ENCODE assay signal across 8 mouse cellular contexts in genomic region chr9:51977439-51978000, GRCm38 (mm10). TPM values are rescaled to one million over a fixed set of nuclear protein-coding genes. Genes with fewer than 3 reads are reported as not detected.
A peak's percentile ranks its signal among the peaks of the same experiment; 100 is the strongest.
DNase-seq lines count a peak whose midpoint lies in the region; ATAC-seq and TF ChIP-seq lines count a peak whose summit lies in the region.

No protein-coding gene starts in this region.

- H3K9me3 ChIP-seq in E14TG2a.4 (ENCODE audit: low read length), result no peaks in the 10 kb centered on the region
- no peaks in the 10 kb centered on the region for H3K9me3 ChIP-seq in forebrain, embryonic 13.5 days (replicated peaks)
- no peaks in the 10 kb centered on the region for H3K9me3 ChIP-seq in liver, embryonic 16.5 days (replicated peaks; ENCODE audit: control insufficient read depth, low read length)
- no peaks in the 10 kb centered on the region for H3K9me3 ChIP-seq in neural tube, embryonic 15.5 days (replicated peaks)

- 47% methylated on average over 5 of the region's 5 CpGs for WGBS in forebrain, embryonic 13.5 days
- 34% methylated on average over 5 of the region's 5 CpGs for WGBS in liver, embryonic 16.5 days (ENCODE audit: insufficient replicate concordance)
- WGBS in neural tube, embryonic 15.5 days, result 44% methylated on average over 5 of the region's 5 CpGs

- H3K27ac ChIP-seq in forebrain, embryonic 13.5 days, result no peak overlapping the region
- H3K27ac ChIP-seq in liver, embryonic 16.5 days (ENCODE audit: low read length), result no peak overlapping the region
- no peak overlapping the region for H3K27ac ChIP-seq in neural tube, embryonic 15.5 days (replicated peaks)

- peak; percentile 84 for ATAC-seq in forebrain, embryonic 13.5 days
- peak; percentile 59 for ATAC-seq in liver, embryonic 16.5 days (ENCODE audit: low read depth)
- peak; percentile 45; the same call in 1 of the 2 replicates for ATAC-seq in neural tube, embryonic 15.5 days (ENCODE audit: low FRiP score)

- H3K27me3 ChIP-seq in E14TG2a.4 (ENCODE audit: insufficient read depth, low read length), result peaks cover 4% of the 10 kb centered on the region; the same call in 1 of the 2 replicates
- H3K27me3 ChIP-seq in forebrain, embryonic 13.5 days, result no peaks in the 10 kb centered on the region
- no peaks in the 10 kb centered on the region for H3K27me3 ChIP-seq in liver, embryonic 16.5 days (ENCODE audit: control insufficient read depth, insufficient read depth, low read depth, low read length)
- H3K27me3 ChIP-seq in neural tube, embryonic 15.5 days (replicated peaks), result no peaks in the 10 kb centered on the region

- H3K36me3 ChIP-seq in E14TG2a.4 (ENCODE audit: insufficient read depth, low read length), result no peaks in the 10 kb centered on the region
- H3K36me3 ChIP-seq in forebrain, embryonic 13.5 days (ENCODE audit: poor library complexity, severe bottlenecking), result no peaks in the 10 kb centered on the region
- no peaks in the 10 kb centered on the region for H3K36me3 ChIP-seq in liver, embryonic 16.5 days (ENCODE audit: control insufficient read depth, insufficient read depth)
- H3K36me3 ChIP-seq in neural tube, embryonic 15.5 days, result no peaks in the 10 kb centered on the region

- DNase-seq in c-Kit-positive CD71-positive TER-119-positive erythroid progenitor cells, embryonic 14.5 days (ENCODE audit: low spot score), result peak; percentile 52
- peak; percentile 84 to 90 for DNase-seq in heart, postnatal 10 days
- DNase-seq in kidney, postnatal 36 days, result peak; percentile 93 to 95
- DNase-seq in testis, postnatal 10 days (ENCODE audit: low spot score), result peak; percentile 87

- H3K4me3 ChIP-seq in E14TG2a.4 (replicated peaks; ENCODE audit: low read length), result no peak overlapping the region
- H3K4me3 ChIP-seq in forebrain, embryonic 13.5 days, result no peak overlapping the region
- H3K4me3 ChIP-seq in liver, embryonic 16.5 days (ENCODE audit: low read depth, low read length), result no peak overlapping the region
- H3K4me3 ChIP-seq in neural tube, embryonic 15.5 days (replicated peaks), result no peak overlapping the region

- peak; percentile 81 for TF ChIP-seq CTCF in E14TG2a.4 (conservative IDR thresholded peaks at IDR 0.05; ENCODE audit: low read length)

- H3K9ac ChIP-seq in forebrain, embryonic 13.5 days, result no peak overlapping the region
- no peak overlapping the region for H3K9ac ChIP-seq in liver, embryonic 16.5 days (ENCODE audit: low read depth, low read length)
- H3K9ac ChIP-seq in neural tube, embryonic 15.5 days (replicated peaks), result no peak overlapping the region

- H3K4me1 ChIP-seq in E14TG2a.4 (replicated peaks; ENCODE audit: low read depth, low read length), result peaks cover 15% of the 10 kb centered on the region
- no peaks in the 10 kb centered on the region for H3K4me1 ChIP-seq in forebrain, embryonic 13.5 days
- no peaks in the 10 kb centered on the region for H3K4me1 ChIP-seq in liver, embryonic 16.5 days (ENCODE audit: control insufficient read depth, low read depth, low read length)
- no peaks in the 10 kb centered on the region for H3K4me1 ChIP-seq in neural tube, embryonic 15.5 days

- intact Hi-C loops in heart, postnatal 10 days (cut with DNase I), result loop anchor here (1.0 to 5.0 kb wide), 2 partner anchors 121 to 310 kb away; no protein-coding TSS in a partner anchor

- H3K4me2 ChIP-seq in forebrain, embryonic 13.5 days, result no peak overlapping the region
- H3K4me2 ChIP-seq in liver, embryonic 16.5 days (ENCODE audit: low read depth, low read length), result no peak overlapping the region
- no peak overlapping the region for H3K4me2 ChIP-seq in neural tube, embryonic 15.5 days

RNA-seq across cellular contexts. Expression of gene Fdx1, which starts 14.2 kb away (rescaled TPM):
- polyA plus RNA-seq in forebrain, embryonic 13.5 days (2015; fragmentation: Nextera tagmentation; extraction: Ambion mirVana), result 41.3 and 49.4 TPM in 2 replicates
- 10 to 100 TPM; 90.3 to 90.7 TPM for total RNA-seq in heart, postnatal 10 days (2021)
- 32.2 and 34.3 TPM in 2 replicates for polyA plus RNA-seq in liver, embryonic 16.5 days (2015; fragmentation: Nextera tagmentation; extraction: Ambion mirVana)
- polyA plus RNA-seq in neural tube, embryonic 15.5 days (2015; fragmentation: Nextera tagmentation; extraction: Ambion mirVana), result 37.2 and 41.2 TPM in 2 replicates
